Mouse (Mus musculus) right cerebral cortex, postnatal 36 days (tissue): ENCODE results near the gene Ip6k3.
A peak's percentile ranks its signal among the peaks of the same experiment; 100 is the strongest.

Experiments used
- DNase-seq, 2 experiments: peaks; one replicate each; pipeline ENCODE4 v3.0.0; 2022; ENCODE audit warnings: low spot score in 2 of 2, mixed read lengths in 1 of 2

Gene Ip6k3

GRCm38 (mm10) chr17:27167545-27167944 lies at the start of gene Ip6k3:
Ip6k3 (minus strand) TSS chr17:27167795.
- DNase-seq = no peak

GRCm38 (mm10) chr17:27212768-27213525 lies 45.4 kb upstream of the Ip6k3 start:
- DNase-seq = no peak

DNA sequence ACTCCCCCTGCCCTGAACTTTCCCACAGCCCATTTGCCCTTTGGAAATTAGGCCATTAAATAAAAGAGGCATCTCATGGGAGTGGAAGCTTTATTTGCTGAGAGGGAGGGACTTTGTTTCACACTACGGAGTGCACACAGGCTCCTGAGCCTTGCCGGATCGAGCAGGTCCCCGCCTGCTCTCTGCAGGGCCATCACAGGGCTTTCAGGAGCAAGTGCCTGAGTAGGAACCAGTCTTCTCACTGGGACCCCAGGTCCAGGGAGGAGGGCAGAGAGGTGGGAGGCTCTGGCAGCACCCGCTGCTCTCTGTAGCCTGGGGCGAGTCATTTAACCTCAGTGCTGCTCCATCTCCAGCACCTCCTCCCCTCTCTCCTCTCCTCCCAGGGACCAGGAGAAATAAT lies 44.4 kb upstream of the Ip6k3 start:
- no peak for DNase-seq

DNA sequence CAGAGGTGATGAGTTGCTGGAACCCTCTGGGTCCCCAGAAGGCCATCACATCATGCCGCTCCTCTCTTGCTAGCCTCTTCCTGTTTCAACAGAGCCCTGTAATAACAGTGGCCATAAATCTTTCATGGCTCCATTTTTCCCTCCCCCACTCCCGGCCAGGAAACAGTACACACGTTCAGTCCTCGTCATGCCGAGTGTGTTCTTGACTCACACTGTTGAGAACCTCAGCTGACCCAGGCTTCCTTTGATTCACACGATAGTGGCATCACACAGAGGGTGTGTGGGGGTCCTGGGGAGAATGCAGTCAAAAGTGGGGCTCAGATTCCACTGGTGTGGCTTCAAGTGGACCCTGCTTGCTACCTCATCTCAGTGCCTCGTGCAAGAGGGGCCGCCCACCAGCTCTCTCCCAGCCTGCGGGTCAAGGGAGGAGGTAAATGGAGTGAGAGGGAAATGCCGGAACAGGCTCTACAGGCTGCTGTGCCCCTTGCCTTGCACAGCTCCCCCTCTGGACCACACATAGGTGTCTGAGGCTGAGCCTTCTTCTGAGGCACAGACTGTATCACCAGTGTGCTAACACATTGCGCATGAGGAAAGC lies 39.6 kb upstream of the Ip6k3 start:
- no peak for DNase-seq

- DNase-seq = peak; percentile 93
These were observed 36.7 kb upstream of the Ip6k3 start, which contains the start of gene Lemd2 for GRCm38 (mm10) chr17:27204075-27204909. Lemd2 (minus strand) TSS chr17:27204469.

- no peak for DNase-seq
These were observed 35.9 kb upstream of the Ip6k3 start for GRCm38 (mm10) chr17:27203358-27204074.

DNA sequence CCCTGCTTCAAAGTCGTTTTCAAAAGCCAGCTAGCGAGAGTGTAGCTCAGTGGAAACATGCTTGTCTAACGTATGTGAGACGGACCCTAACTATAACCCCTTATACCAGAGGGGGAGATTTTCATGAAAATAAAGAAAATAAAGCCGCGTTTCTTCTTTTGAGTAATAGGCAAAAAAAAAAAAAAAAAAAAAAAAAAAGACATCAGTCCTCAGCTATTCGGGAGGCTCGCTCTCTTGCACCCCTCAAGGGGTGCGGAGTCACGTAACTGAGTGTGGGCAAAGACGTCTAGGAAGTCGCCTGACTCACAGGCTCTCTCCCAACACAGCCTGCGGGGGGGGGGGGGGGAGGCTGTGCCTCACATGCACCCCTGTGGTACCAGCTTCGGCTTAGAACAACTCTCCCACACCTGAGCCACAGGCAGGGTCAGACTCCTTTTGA lies 35.3 kb upstream of the Ip6k3 start:
- DNase-seq = no peak

DNA sequence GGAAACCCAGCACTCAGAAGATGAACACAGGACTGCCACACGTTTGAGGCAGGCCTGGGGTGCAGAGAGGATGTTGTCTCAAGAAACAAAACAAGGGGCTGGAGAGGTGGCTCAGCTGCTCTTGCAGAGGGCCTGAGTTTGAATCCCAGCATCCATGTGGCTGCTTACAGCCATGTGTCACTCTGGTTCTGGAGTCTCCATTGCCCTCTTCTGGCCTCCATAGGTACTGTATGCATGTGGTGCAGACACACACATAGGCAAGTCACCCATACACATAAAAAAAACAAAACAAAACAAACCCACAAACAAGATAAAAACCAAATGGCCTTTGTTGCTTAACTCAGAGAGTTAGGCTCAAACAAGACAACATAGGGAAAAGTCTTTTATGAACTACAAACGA lies 34.4 kb upstream of the Ip6k3 start:
- DNase-seq = no peak

- no peak for DNase-seq
These were observed 33.2 kb upstream of the Ip6k3 start for GRCm38 (mm10) chr17:27200801-27201200.

- peak; percentile 36 to 68 for DNase-seq
These were observed 32.3 kb upstream of the Ip6k3 start for GRCm38 (mm10) chr17:27199864-27200263.

DNA sequence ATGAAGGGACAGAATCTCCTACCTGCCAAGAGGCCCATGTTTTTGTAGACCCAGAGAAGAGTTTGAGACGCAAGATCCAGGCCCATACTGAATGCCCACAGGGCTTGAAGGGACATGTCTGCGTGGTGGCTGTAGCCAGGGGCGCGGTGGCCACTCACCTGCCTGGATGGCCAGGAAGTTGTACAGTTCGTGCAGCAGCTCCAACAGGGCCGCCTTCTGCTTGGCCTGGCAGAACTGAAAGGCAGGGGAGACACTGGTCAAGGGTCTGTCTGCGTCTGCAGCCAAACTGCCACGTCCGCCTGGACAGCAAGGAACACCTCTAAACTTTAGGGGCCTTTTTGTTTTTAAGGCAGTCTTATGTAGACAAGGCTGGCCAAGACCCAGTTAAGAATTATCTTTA lies 31.6 kb upstream of the Ip6k3 start:
- DNase-seq = no peak

- DNase-seq = no peak
These were observed 28.6 kb upstream of the Ip6k3 start for GRCm38 (mm10) chr17:27196206-27196605.

DNA sequence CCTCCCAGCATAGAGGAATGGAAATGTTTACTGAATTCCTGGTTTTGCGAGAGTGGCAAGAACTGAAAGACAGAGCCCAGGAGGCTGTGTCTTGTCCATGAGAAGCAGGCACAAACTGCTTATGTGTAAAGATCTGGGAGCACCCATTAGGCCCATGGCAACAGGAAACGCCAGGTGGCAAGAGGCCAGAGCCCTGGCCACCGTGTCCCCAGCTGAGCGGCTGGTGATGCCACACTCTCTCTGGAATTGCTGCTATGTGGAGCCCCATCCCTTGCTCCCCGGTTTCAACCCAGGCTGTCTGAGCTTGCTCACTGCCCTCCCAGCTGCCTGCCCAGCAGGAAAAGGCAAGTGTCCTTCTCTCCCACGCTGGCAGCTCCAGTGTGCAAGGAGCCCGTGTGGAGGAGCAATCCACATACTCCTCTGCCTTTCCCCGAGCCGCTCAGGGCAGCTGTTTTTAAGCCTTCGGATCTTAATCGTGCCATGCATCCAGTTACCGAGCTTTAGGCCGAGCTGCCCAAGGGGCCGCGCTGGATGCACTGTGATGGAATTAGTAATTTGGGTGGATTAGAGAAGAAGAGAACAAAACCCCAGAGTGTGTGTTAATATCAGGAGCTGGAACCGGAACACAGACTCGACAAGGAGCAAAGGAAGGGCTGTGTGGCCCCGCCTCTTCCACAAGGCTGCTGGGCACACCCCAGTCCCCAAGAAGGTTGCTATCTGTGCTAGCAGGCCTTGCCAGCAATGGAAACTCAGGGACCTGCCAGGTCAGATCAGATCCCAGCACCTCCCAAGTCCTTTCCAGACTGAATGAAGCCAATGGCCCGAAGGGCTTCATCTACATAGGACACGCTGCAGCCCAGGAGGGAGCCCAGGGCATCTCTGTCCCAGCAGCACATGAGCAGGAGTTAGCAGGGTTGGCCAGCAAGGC lies 26.9 kb upstream of the Ip6k3 start:
- no peak for DNase-seq

- no peak for DNase-seq
These were observed 24.2 kb upstream of the Ip6k3 start for GRCm38 (mm10) chr17:27191804-27192203.

GRCm38 (mm10) chr17:27191189-27191588 lies 23.6 kb upstream of the Ip6k3 start:
- DNase-seq = no peak

DNA sequence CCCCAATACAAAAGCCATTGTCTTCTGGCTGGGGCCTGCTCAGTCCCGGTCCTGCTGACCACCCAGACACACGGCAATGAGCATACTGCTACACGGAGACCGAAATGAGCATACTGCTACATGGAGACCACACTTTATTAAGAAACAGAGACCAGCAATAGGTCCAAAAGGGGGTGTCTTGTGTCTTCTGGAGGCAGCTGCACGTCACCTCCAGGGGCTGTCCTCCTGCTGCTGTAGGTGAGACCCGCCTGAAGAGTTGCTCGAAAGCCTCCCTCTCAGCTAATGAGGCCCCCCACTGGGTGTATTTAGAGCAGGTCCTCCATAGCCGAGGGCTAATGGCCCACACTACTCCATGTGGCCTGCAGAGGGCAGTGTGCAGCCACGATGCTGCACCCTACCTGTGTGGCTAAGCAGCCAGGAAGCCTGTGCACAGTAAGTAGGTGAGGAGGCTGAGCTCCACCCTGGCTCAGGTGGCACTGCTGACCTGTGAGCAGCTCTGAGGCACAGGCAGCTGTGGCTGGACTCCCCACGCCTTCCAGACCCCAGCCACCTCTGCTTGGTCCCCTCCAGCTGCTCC lies 22.1 kb upstream of the Ip6k3 start:
- DNase-seq = peak; percentile 43 to 56

- DNase-seq = no peak
These were observed 21.3 kb upstream of the Ip6k3 start for GRCm38 (mm10) chr17:27188883-27189282.

- no peak for DNase-seq
These were observed 19.5 kb upstream of the Ip6k3 start for GRCm38 (mm10) chr17:27187059-27187458.

DNA sequence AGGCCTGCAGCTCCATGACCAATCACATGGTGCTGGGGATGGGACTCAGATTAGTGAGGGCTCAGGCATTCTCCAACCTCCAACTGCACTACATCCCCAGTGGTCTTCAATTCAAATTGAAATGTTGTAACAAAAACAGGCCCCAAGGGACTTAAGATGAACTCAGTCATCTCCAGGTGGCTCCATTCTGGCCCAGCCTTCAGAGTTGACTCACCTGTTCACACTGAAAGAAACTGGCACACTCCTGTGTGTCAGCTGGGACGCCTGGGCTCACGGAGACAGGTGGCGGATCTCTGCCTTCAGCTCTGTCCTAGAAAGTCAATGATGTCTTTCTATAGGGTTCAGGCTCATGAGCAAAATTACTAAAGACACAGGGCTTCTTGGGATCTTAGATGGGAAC lies 18.5 kb upstream of the Ip6k3 start:
- DNase-seq = no peak

GRCm38 (mm10) chr17:27183667-27184292 lies 16.2 kb upstream of the Ip6k3 start:
- DNase-seq = no peak
